Mouse (Mus musculus): Measurements from ENCODE around the gene Fzr1.

DNA sequence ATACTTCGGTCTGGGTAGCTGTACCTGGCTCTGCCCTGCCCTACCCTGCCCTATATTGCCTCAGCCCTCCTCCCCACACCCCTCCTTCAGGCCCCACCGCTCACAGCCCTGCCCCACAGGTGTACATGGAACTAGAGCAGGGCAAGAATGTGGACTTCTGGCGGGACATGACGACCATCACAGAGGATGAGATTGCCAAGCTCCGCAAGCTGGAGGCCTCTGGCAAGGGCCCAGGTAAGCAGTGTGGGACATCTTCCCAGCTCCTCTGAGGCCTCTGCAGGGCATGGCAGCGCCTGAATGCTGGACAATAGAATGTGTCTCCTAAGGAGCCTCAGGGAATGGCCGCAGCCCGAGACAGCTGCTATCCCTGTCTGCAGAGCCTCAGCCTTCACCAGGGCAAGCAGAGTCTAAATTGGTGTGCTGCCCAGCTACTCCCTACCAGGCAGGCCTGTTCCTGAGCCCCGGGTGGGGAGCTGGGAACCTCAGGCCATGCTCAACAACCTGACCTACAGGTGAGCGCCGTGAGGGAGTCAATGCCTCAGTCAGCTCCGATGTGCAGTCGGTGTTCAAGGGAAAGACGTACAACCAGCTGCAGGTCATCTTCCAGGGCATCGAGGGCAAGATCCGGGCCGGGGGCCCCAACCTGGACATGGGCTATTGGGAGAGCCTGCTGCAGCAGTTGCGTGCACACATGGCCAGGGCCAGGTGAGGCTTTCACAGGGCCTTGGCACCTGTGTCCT lies 54.4 kb downstream of the Fzr1 start:
- TF ChIP-seq CTCF (IDR thresholded peaks at IDR 0.05; ENCODE audit: low read depth) (no peak), EP300 (optimal IDR thresholded peaks at IDR 0.05) (no peak)

Data from stomach, postnatal 0 days (tissue).